Mouse (Mus musculus): ENCODE results near the gene Spata33. TPM values are rescaled to one million over a fixed set of nuclear protein-coding genes. Genes with fewer than 3 reads are reported as not detected.

Spata33 gene
- polyA plus RNA-seq, 1 experiment from 2014 or later: 3.7 TPM

DNA sequence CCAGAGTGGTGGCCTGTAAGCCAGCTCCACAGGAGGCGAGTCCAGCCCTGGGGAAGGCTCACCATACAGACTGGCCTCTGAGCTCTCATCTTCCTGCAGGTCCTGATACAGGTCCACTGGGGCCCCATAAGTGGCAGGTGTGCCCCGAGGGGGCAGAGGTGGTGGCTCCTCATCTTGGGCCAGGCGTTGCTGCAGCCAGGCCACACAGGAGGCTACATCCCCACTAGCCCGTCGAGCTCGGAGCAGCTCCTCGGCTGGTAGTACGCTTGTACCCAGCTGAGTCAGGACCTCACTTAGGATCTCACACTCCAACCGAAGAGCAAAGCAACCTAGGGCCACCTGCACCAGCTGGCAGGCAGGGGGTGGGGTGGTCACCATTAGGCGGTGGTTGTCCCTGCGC is 21.1 kb downstream of the Spata33 start:
- ATAC-seq (ENCODE audit: extremely low read depth, insufficient number of reproducible peaks, low FRiP score, low TSS enrichment): no peak
- no peak overlapping the region for H3K27ac ChIP-seq (replicated peaks)
- H3K9me3 ChIP-seq: no peaks in the 10 kb centered on the region
- H3K4me1 ChIP-seq: peaks cover 12% of the 10 kb centered on the region
- no peak overlapping the region for H3K4me2 ChIP-seq
- peaks cover 19% of the 10 kb centered on the region for H3K36me3 ChIP-seq
- WGBS: 73% methylated on average over 11 of the region's 11 CpGs
- no peak overlapping the region for H3K9ac ChIP-seq
- no peak overlapping the region for H3K4me3 ChIP-seq
- peaks cover 51% of the 10 kb centered on the region for H3K27me3 ChIP-seq (replicated peaks)

DNA sequence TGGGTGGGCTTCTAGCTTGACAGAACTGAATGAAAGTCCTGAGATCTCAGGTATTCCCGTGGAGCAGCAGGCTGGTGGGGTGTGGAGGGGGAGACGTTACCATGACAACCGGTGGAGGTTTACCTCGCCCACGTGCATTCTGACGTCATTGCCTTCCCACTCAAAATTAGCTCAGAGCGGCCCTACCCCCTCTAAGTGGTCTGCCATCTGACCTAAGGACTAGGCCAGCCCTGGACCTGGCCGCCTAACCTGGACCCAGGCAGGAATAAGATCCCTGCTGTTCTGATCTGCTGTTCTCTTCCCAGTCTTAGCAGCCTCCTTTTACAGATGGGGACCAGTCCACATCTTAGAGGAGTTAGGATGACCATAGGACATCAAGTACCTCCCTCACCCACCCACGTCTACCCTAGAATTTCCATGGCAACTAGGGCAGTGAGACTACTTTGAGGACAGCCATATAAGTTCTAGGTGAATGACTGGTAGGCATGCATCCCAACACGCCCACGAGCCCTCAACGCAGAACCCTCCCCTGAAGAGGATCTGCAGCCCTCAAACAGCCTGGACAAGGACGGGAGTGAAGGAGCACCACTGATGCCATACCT is 22.4 kb downstream of the Spata33 start:
- Histone ChIP-seq H3K36me3 (peaks cover 7% of the 10 kb centered on the region), H3K4me1 (peaks cover 12% of the 10 kb centered on the region), H3K9ac (peak overlapping the region; percentile 81), H3K4me3 (peak overlapping the region; percentile 68), H3K27ac (replicated peaks) (no peak overlapping the region), H3K4me2 (peak overlapping the region; percentile 95), H3K27me3 (replicated peaks) (peaks cover 51% of the 10 kb centered on the region), H3K9me3 (no peaks in the 10 kb centered on the region)
- no peak for ATAC-seq (ENCODE audit: extremely low read depth, insufficient number of reproducible peaks, low FRiP score, low TSS enrichment)
- 33% methylated on average over 13 of the region's 13 CpGs for WGBS

DNA sequence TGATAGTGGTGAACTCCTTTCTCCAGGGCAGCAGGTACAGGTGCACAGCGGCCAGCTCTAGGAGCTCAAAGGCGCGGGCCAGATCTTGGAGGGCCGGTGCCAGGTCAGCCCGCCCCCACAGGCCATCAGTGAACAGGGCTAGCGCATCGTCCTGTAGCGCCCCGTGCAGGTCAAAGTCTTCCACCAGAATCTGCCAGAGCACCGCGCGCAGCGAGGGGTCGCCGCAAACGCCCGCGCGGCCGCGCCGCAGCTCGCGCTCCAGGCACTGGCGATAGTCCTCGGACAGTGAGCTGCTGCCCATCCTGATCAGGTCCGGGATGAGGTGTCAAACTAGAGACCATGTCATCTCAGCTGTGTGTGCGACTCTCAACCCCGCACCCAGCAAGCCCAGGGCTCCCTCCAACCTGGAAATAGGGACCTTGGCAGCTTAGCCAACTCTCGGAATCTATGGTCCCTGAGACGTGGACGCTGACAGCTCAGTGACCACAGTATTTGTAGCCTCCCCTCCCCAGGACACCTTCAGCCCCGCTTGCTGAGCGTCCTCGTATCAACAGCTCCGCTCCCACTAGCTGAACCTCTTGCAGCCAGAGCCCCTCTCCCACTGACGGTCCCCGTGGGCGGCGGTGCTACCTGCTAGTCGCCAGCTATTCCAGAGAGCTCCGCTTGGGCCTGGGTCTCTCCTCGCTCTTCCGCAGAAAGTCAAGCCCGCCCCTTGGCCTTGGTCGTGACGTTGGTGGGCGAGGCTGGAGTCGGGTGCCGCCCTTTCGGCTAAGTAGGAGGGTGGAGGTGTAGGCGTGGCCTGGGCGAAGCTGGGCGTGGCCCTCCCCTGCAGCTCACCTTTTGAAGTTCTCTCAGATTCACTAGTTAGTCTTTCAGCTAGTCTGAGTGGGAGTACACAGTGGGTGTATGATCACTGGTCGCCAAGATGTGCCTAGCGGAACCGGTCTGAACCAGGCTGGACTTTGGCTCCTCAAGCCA is 23.2 kb downstream of the Spata33 start, which contains the start of gene Spata2l:
Spata2l (minus strand) TSS at position 714 of the 978 bp plus-strand sequence.
- no peaks in the 10 kb centered on the region for H3K9me3 ChIP-seq
- no peak within 1 kb of the TSS for H3K27ac ChIP-seq (replicated peaks)
- H3K9ac ChIP-seq: peak within 1 kb of the TSS; percentile 81
- peaks cover 51% of the 10 kb centered on the region for H3K27me3 ChIP-seq (replicated peaks)
- 2% methylated on average over 57 of the region's 57 CpGs for WGBS
- peak within 1 kb of the TSS; percentile 95 for H3K4me2 ChIP-seq
- 0 out of 2 replicates have a peak, but pooled peaks cover 3% of the 10 kb centered on the region for H3K36me3 ChIP-seq
- peak within 1 kb of the TSS; percentile 68 for H3K4me3 ChIP-seq
- peak; percentile 83 for ATAC-seq (ENCODE audit: extremely low read depth, insufficient number of reproducible peaks, low FRiP score, low TSS enrichment)
- peaks cover 12% of the 10 kb centered on the region for H3K4me1 ChIP-seq

DNA sequence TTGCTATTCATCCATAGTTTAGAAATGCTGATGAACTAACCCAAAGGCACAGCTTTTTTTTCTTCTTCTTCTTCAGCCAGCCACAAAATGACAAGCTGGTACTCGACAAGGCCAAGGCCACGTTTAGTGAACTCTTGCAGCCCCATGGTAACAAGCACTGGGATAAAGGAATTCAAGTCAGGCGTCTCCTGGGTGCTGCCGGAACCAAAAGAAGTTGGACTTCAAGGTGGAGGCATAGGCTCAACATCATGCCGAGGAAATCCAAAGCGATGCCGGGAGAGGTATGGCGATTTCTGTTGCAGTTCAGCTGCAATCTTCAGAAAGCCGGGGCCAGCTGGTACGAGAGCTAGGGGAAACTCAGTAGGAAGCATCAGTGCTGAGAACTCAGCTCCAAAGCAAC is 26.8 kb downstream of the Spata33 start:
- peaks cover 30% of the 10 kb centered on the region for H3K27me3 ChIP-seq (replicated peaks)
- H3K36me3 ChIP-seq: peaks cover 28% of the 10 kb centered on the region
- no peak overlapping the region for H3K9ac ChIP-seq
- peaks cover 12% of the 10 kb centered on the region for H3K4me1 ChIP-seq
- no peak overlapping the region for H3K27ac ChIP-seq (replicated peaks)
- H3K4me3 ChIP-seq: no peak overlapping the region
- ATAC-seq (ENCODE audit: extremely low read depth, insufficient number of reproducible peaks, low FRiP score, low TSS enrichment): no peak
- no peaks in the 10 kb centered on the region for H3K9me3 ChIP-seq
- 83% methylated on average over 10 of the region's 10 CpGs for WGBS
- H3K4me2 ChIP-seq: no peak overlapping the region

DNA sequence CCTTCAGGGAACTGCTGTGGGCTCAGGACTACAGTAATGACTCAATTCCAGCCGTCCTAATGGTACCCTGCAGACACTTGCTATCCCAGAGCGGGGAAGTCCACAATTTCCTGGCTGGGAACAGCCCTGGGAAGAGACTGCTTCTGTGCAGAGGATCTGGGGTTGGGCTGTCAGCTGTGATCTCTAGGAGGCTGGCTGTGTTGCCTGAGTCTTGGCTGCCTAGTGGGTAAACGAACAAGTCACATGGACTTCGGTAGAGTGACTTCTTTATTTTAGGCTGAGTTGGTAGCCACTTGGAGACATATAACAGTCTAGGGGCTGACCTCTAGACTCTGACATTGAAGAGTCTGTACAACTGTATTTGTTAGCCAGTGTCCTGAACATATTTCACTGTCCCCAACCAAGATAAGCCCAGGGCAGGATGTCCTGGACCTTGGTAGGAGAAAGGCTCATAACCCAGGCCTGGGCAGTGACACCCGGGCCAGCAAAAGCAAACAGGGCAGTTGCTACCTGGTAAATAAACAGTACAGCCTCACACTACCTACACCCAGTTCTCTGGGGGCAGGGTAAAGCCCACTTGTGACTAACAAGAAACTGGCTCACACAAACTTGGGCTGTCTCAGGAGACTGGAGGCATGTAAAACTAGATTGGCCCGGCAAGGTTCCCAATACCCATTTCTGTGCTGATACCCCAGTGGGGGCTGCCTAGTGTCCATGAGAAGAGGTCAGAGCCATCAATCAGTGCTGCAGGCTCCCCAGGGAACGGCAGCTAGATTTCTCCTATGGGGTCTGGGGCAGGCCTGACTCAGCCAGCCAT is 29.7 kb downstream of the Spata33 start:
- WGBS: 80% methylated on average over 7 of the region's 7 CpGs
- Histone ChIP-seq H3K36me3 (peaks cover 57% of the 10 kb centered on the region), H3K9ac (no peak overlapping the region), H3K27ac (replicated peaks) (no peak overlapping the region), H3K27me3 (replicated peaks) (peaks cover 4% of the 10 kb centered on the region), H3K9me3 (no peaks in the 10 kb centered on the region), H3K4me2 (no peak overlapping the region), H3K4me1 (no peaks in the 10 kb centered on the region), H3K4me3 (no peak overlapping the region)
- no peak for ATAC-seq (ENCODE audit: extremely low read depth, insufficient number of reproducible peaks, low FRiP score, low TSS enrichment)

DNA sequence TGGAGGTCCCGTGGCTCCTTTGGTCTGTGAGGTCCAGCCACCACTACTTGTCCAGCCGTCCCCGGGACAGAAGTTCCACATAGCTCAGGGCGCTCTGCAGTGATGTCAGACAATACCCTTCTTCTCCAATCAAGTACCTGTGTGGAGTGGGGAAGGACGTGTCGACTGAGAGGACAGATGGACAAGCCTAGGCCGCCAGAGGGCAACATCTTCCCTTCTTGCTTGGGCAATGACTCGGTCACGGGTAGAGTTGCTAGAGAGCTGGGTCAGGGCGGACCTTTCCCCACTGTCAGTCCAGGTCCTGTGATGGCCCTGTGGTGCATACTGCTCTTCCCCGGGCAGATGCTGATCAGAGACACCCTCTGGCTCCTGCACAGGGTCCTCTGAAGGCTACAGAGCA is 30.4 kb downstream of the Spata33 start:
- peaks cover 64% of the 10 kb centered on the region for H3K36me3 ChIP-seq
- no peaks in the 10 kb centered on the region for H3K4me1 ChIP-seq
- H3K9me3 ChIP-seq: no peaks in the 10 kb centered on the region
- WGBS: 62% methylated on average over 11 of the region's 11 CpGs
- H3K4me3 ChIP-seq: no peak overlapping the region
- no peak for ATAC-seq (ENCODE audit: extremely low read depth, insufficient number of reproducible peaks, low FRiP score, low TSS enrichment)
- no peaks in the 10 kb centered on the region for H3K27me3 ChIP-seq (replicated peaks)
- H3K27ac ChIP-seq (replicated peaks): no peak overlapping the region
- H3K9ac ChIP-seq: no peak overlapping the region
- no peak overlapping the region for H3K4me2 ChIP-seq

DNA sequence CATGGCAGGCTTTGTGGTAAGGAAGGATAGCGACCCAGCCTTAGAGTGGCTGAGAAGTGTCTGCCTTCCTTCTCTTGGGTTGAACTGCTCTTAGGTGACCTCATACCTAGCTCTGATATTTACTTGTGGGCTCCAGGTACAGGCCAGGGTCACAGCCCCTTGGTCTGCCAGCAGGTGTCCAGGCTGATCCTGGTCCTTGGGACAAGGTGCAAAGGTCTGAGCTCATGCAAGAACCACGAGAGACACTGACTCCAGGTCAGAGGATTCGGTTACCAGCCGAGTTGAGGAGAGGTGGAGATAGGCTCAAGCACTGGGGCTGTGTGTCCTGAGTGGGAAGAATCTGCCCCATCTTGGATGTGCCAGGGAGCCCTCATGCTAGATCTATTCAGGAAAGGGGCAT is 31.8 kb downstream of the Spata33 start:
- H3K36me3 ChIP-seq: peaks cover 77% of the 10 kb centered on the region

DNA sequence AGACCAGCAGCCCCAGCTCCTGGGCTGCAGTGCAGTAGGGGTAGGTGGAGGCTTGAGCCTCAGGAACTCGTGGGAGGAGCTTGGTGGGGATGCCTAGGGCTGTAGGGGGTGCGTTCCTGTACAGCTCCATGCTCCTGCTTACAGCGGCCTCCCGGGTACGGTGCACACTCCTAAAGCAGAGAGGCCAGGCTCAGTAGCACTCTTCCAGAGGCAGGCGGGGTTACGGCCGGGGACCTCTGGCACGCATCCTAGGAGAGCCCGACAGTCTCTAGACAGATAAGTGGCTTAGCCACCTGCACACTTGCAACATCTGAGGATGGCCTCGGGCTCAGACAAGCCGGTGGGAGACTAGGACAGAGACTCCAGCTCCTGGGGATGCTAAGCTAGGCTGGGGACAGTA is 32.9 kb downstream of the Spata33 start:
- Histone ChIP-seq H3K9ac (no peak overlapping the region), H3K4me1 (no peaks in the 10 kb centered on the region), H3K9me3 (no peaks in the 10 kb centered on the region), H3K27ac (replicated peaks) (no peak overlapping the region), H3K36me3 (peaks cover 89% of the 10 kb centered on the region), H3K4me2 (no peak overlapping the region), H3K4me3 (no peak overlapping the region), H3K27me3 (replicated peaks) (no peaks in the 10 kb centered on the region)
- WGBS: 79% methylated on average over 12 of the region's 12 CpGs
- no peak for ATAC-seq (ENCODE audit: extremely low read depth, insufficient number of reproducible peaks, low FRiP score, low TSS enrichment)

More for the DNA sequence above, 31.8 kb downstream of the Spata33 start:
- Histone ChIP-seq H3K4me1 (no peaks in the 10 kb centered on the region), H3K4me2 (no peak overlapping the region), H3K4me3 (no peak overlapping the region), H3K27ac (replicated peaks) (no peak overlapping the region), H3K27me3 (replicated peaks) (no peaks in the 10 kb centered on the region), H3K9me3 (no peaks in the 10 kb centered on the region), H3K9ac (no peak overlapping the region)
- ATAC-seq (ENCODE audit: extremely low read depth, insufficient number of reproducible peaks, low FRiP score, low TSS enrichment): no peak
- WGBS: 88% methylated on average over 4 of the region's 4 CpGs

DNA sequence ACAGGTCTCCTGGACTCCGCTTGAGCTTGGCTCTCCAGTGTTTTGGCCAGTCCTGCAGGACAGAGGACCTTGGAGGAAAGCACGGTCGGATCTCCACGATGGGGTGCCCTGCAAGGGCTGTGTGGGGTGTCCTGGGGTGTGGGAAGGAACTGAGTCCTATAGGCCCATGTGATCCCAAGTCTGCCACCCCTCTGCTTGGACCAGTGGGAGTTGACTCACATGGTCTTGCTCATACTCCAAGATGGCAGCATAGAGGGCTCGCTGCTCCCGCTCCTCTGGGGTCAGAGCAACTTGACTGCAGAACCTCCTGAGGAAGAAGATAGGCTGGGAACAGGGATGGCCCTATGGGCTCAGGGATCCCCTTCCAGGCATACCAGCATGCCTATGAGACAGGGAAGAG is 35.1 kb downstream of the Spata33 start:
- no peak for ATAC-seq (ENCODE audit: extremely low read depth, insufficient number of reproducible peaks, low FRiP score, low TSS enrichment)
- over 99% methylated on average over 6 of the region's 6 CpGs for WGBS
- H3K36me3 ChIP-seq: peaks cover 91% of the 10 kb centered on the region

DNA sequence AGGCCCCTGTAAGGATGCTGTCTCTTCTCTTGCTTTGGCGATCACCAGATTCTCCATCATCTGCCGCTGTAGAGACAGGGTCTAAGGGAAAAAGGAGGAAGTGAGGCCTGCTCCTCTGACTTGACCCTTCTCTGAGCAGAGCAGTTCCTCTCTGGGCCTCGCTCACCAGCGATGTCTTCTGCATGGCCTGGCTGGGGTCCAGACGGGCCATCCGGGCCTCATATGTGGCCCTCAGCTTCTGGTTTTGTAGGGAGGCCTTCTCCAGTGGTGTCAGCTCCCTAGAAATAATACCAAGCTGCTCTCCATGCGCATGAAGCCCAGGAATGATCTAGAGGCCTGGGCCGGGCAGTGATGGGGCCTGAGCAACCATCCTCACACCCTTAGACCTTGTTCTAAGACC is 36.0 kb downstream of the Spata33 start:
- Histone ChIP-seq H3K4me1 (peaks cover 12% of the 10 kb centered on the region), H3K9ac (no peak overlapping the region), H3K4me2 (no peak overlapping the region), H3K4me3 (no peak overlapping the region), H3K9me3 (no peaks in the 10 kb centered on the region), H3K36me3 (peaks cover 83% of the 10 kb centered on the region), H3K27ac (replicated peaks) (no peak overlapping the region), H3K27me3 (replicated peaks) (no peaks in the 10 kb centered on the region)
- WGBS: 91% methylated on average over 8 of the region's 8 CpGs
- ATAC-seq (ENCODE audit: extremely low read depth, insufficient number of reproducible peaks, low FRiP score, low TSS enrichment): no peak

More for the DNA sequence above, 35.1 kb downstream of the Spata33 start:
- H3K27ac ChIP-seq (replicated peaks): no peak overlapping the region
- no peaks in the 10 kb centered on the region for H3K27me3 ChIP-seq (replicated peaks)
- H3K4me1 ChIP-seq: peaks cover 5% of the 10 kb centered on the region
- H3K9me3 ChIP-seq: no peaks in the 10 kb centered on the region
- no peak overlapping the region for H3K4me3 ChIP-seq
- no peak overlapping the region for H3K9ac ChIP-seq
- no peak overlapping the region for H3K4me2 ChIP-seq

DNA sequence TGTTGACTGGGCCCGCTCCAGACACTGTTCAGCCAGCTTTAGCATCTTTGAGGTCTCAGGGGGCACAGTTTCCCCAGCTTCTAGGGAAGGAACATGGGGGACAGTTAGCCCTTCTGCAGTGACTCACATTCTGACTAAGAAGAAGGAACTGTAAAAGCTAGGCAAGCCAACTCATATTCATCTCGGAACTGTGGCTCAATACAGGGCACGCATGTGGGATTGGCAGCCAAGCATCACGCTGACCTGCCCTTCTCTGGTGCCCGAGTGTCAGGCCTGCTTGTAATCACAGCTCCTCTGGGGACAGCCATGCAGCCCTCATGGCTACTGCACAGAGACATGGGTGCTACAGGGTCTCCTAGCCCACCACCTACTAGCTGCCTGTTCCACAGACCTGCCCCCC is 38.3 kb downstream of the Spata33 start:
- Histone ChIP-seq H3K9me3 (no peaks in the 10 kb centered on the region), H3K4me3 (no peak overlapping the region), H3K36me3 (peaks cover 64% of the 10 kb centered on the region), H3K9ac (no peak overlapping the region), H3K27me3 (replicated peaks) (no peaks in the 10 kb centered on the region), H3K4me2 (no peak overlapping the region), H3K4me1 (peaks cover 24% of the 10 kb centered on the region), H3K27ac (replicated peaks) (no peak overlapping the region)
- WGBS: 89% methylated on average over 5 of the region's 5 CpGs
- ATAC-seq (ENCODE audit: extremely low read depth, insufficient number of reproducible peaks, low FRiP score, low TSS enrichment): no peak
